Mouse (Mus musculus): ENCODE data around the gene Mlph. TPM values are rescaled to one million over a fixed set of nuclear protein-coding genes. Genes with fewer than 3 reads are reported as not detected.

Gene Mlph
- polyA plus RNA-seq, 1 experiment from 2014 or later, result 0.06 TPM

GRCm38 (mm10) chr1:90917509-90917908, 2.6 kb downstream of the Mlph start:
- no peak for ATAC-seq

GRCm38 (mm10) chr1:90921687-90922086, 6.8 kb downstream of the Mlph start:
- DNase-seq, result no peak
- no peak overlapping the region for H3K4me2 ChIP-seq (ENCODE audit: low read depth, low read length)
- peaks cover 6% of the 10 kb centered on the region; the same call in 1 of the 2 replicates for H3K9me3 ChIP-seq (ENCODE audit: low read length)
- no peak for ATAC-seq
- no peak overlapping the region for H3K9ac ChIP-seq (replicated peaks)
- no peaks in the 10 kb centered on the region for H3K36me3 ChIP-seq (replicated peaks; ENCODE audit: insufficient read depth, low read length)
- TF ChIP-seq EP300 (IDR thresholded peaks at IDR 0.05; ENCODE audit: low read depth) (no peak), CTCF (IDR thresholded peaks at IDR 0.05; ENCODE audit: low read depth) (no peak)
- 84% methylated on average over 9 of the region's 9 CpGs for WGBS (ENCODE audit: insufficient replicate concordance)
- H3K27me3 ChIP-seq (ENCODE audit: insufficient read depth, low read length), result no peaks in the 10 kb centered on the region
- H3K27ac ChIP-seq (ENCODE audit: low read depth), result no peak overlapping the region
- no peaks in the 10 kb centered on the region for H3K4me1 ChIP-seq (ENCODE audit: insufficient read depth)
- no peak overlapping the region for H3K4me3 ChIP-seq (ENCODE audit: low read depth, low read length)

More at GRCm38 (mm10) chr1:90917509-90917908, 2.6 kb downstream of the Mlph start:
- WGBS (ENCODE audit: insufficient replicate concordance), result 43% methylated on average over 6 of the region's 6 CpGs
- H3K4me2 ChIP-seq (ENCODE audit: low read depth, low read length), result no peak overlapping the region
- peaks cover 6% of the 10 kb centered on the region; the same call in 1 of the 2 replicates for H3K9me3 ChIP-seq (ENCODE audit: low read length)
- H3K9ac ChIP-seq (replicated peaks), result no peak overlapping the region
- H3K4me1 ChIP-seq (ENCODE audit: insufficient read depth), result peaks cover 10% of the 10 kb centered on the region; the same call in 1 of the 2 replicates
- no peak for DNase-seq
- no peak overlapping the region for H3K4me3 ChIP-seq (ENCODE audit: low read depth, low read length)
- no peaks in the 10 kb centered on the region for H3K36me3 ChIP-seq (replicated peaks; ENCODE audit: insufficient read depth, low read length)
- TF ChIP-seq CTCF (IDR thresholded peaks at IDR 0.05; ENCODE audit: low read depth) (no peak), EP300 (IDR thresholded peaks at IDR 0.05; ENCODE audit: low read depth) (no peak)
- peaks cover 8% of the 10 kb centered on the region; the same call in 1 of the 2 replicates for H3K27me3 ChIP-seq (ENCODE audit: insufficient read depth, low read length)
- H3K27ac ChIP-seq (ENCODE audit: low read depth), result no peak overlapping the region

GRCm38 (mm10) chr1:90926030-90926429, 11.1 kb downstream of the Mlph start:
- Histone ChIP-seq H3K9me3 (ENCODE audit: low read length) (no peaks in the 10 kb centered on the region), H3K9ac (replicated peaks) (no peak overlapping the region), H3K4me1 (ENCODE audit: insufficient read depth) (peaks cover 4% of the 10 kb centered on the region), H3K4me2 (ENCODE audit: low read depth, low read length) (no peak overlapping the region), H3K4me3 (ENCODE audit: low read depth, low read length) (no peak overlapping the region), H3K36me3 (replicated peaks; ENCODE audit: insufficient read depth, low read length) (no peaks in the 10 kb centered on the region), H3K27ac (ENCODE audit: low read depth) (no peak overlapping the region), H3K27me3 (ENCODE audit: insufficient read depth, low read length) (peaks cover 8% of the 10 kb centered on the region)
- WGBS (ENCODE audit: insufficient replicate concordance), result 77% methylated on average over 4 of the region's 4 CpGs
- ATAC-seq, result no peak
- TF ChIP-seq CTCF (IDR thresholded peaks at IDR 0.05; ENCODE audit: low read depth), result no peak
- no peak for DNase-seq

GRCm38 (mm10) chr1:90927308-90927707, 12.4 kb downstream of the Mlph start:
- no peak overlapping the region for H3K9ac ChIP-seq (replicated peaks)
- H3K4me2 ChIP-seq (ENCODE audit: low read depth, low read length), result no peak overlapping the region
- no peak overlapping the region for H3K4me3 ChIP-seq (ENCODE audit: low read depth, low read length)
- H3K27ac ChIP-seq (ENCODE audit: low read depth), result no peak overlapping the region
- H3K36me3 ChIP-seq (replicated peaks; ENCODE audit: insufficient read depth, low read length), result no peaks in the 10 kb centered on the region
- WGBS (ENCODE audit: insufficient replicate concordance), result 41% methylated on average over 15 of the region's 15 CpGs
- peaks cover 8% of the 10 kb centered on the region for H3K27me3 ChIP-seq (ENCODE audit: insufficient read depth, low read length)
- H3K9me3 ChIP-seq (ENCODE audit: low read length), result no peaks in the 10 kb centered on the region
- TF ChIP-seq EP300 (IDR thresholded peaks at IDR 0.05; ENCODE audit: low read depth) (no peak), CTCF (IDR thresholded peaks at IDR 0.05; ENCODE audit: low read depth) (no peak)
- DNase-seq (no peak), ATAC-seq (no peak)
- peaks cover 4% of the 10 kb centered on the region for H3K4me1 ChIP-seq (ENCODE audit: insufficient read depth)

- H3K4me2 ChIP-seq (ENCODE audit: low read depth, low read length), result no peak overlapping the region
- WGBS (ENCODE audit: insufficient replicate concordance), result 3% methylated on average over 23 of the region's 23 CpGs
- DNase-seq (no peak), ATAC-seq (no peak)
- peaks cover 8% of the 10 kb centered on the region for H3K27me3 ChIP-seq (ENCODE audit: insufficient read depth, low read length)
- peaks cover 4% of the 10 kb centered on the region for H3K4me1 ChIP-seq (ENCODE audit: insufficient read depth)
- no peak overlapping the region for H3K4me3 ChIP-seq (ENCODE audit: low read depth, low read length)
- H3K36me3 ChIP-seq (replicated peaks; ENCODE audit: insufficient read depth, low read length), result no peaks in the 10 kb centered on the region
- no peak overlapping the region for H3K9ac ChIP-seq (replicated peaks)
- H3K27ac ChIP-seq (ENCODE audit: low read depth), result no peak overlapping the region
- H3K9me3 ChIP-seq (ENCODE audit: low read length), result no peaks in the 10 kb centered on the region
- no peak for TF ChIP-seq EP300 (IDR thresholded peaks at IDR 0.05; ENCODE audit: low read depth)
- no peak for TF ChIP-seq CTCF (IDR thresholded peaks at IDR 0.05; ENCODE audit: low read depth)
These were observed 13.2 kb downstream of the Mlph start for GRCm38 (mm10) chr1:90927929-90928574.

- Histone ChIP-seq H3K27ac (ENCODE audit: low read depth) (no peak overlapping the region), H3K9me3 (ENCODE audit: low read length) (no peaks in the 10 kb centered on the region), H3K4me3 (ENCODE audit: low read depth, low read length) (no peak overlapping the region), H3K4me2 (ENCODE audit: low read depth, low read length) (no peak overlapping the region), H3K27me3 (ENCODE audit: insufficient read depth, low read length) (peaks cover 8% of the 10 kb centered on the region), H3K36me3 (replicated peaks; ENCODE audit: insufficient read depth, low read length) (no peaks in the 10 kb centered on the region), H3K9ac (replicated peaks) (no peak overlapping the region), H3K4me1 (ENCODE audit: insufficient read depth) (peaks cover 4% of the 10 kb centered on the region)
- ATAC-seq, result no peak
- no peak for TF ChIP-seq EP300 (IDR thresholded peaks at IDR 0.05; ENCODE audit: low read depth)
- peak; percentile 89 for TF ChIP-seq CTCF (IDR thresholded peaks at IDR 0.05; ENCODE audit: low read depth)
- peak; percentile 83 for DNase-seq
- 13% methylated on average over 6 of the region's 6 CpGs for WGBS (ENCODE audit: insufficient replicate concordance)
These were observed 13.7 kb downstream of the Mlph start for GRCm38 (mm10) chr1:90928575-90928934.
